Mouse (Mus musculus) naive thymus-derived CD4-positive, alpha-beta T cell, adult 2 months (primary cell): ENCODE measurements around the gene Olfr1093.

Experiments
- DNase-seq: peaks from one replicate; pipeline ENCODE4 v3.0.0-alpha.2; 2011; ENCODE audit warnings: low read depth

Gene Olfr1093

DNA sequence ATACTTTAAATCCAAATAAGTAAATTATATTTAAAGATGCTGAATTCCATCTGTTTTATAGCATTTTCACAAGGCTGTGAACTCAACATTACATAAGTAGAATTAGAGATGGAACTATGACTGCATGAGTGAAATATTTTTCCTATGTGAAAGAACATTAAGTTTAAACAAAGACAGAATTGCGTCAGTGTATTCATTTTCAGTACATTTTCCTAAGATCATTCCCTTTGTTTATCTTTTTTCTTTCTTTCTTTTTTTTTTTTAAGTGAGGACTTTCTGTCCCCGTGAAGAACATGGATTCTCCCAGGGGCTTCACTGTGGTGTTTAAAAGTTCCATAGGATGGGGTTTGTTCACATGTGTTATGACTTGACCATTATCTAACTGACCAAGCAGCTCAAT lies at the start of gene Olfr1093:
Gene Olfr1093 (plus strand): TSS at position 301 of the 400 bp plus-strand sequence.
- DNase-seq, result no peak

DNA sequence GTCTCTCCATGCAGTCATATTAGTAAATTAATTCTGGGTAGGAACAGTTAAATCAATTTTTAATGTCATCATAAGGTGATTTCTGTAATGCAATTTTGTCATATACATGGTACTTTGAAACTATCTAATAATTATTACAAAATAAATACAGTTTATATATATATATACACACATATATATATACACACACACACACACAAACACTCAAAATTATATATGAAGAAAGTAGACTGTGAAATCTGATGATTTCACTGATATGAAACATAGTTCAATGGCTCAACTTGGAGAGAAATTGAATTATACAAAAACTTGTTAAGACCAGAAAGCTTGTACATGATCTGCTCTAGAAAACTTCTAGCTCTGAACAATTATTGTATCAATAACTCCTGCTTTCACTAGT lies 48.7 kb upstream of the Olfr1093 start, which contains the start of gene Olfr1089:
Gene Olfr1089 (minus strand): TSS at position 101 of the 400 bp plus-strand sequence.
- no peak for DNase-seq

DNA sequence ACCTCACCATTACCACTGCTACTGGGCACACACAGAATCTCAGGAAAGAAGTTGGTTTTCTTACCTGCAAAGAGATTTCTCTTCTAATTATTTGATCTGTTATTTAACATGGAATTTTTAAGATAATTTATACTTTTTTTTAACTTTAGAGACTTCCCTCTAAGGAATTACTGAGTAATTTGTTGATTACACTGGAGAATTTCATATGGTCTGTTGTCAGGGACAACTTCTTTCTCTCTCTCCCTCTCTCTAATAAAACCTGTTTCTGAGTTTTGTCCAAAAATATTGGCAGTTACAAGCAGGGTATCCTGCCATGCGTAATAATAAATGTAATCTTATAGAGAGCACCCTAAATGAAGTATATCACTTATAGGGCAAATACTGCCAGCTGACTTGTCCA lies 23.4 kb upstream of the Olfr1093 start, which contains the start of gene Olfr1090:
Gene Olfr1090 (minus strand): TSS at position 101 of the 400 bp plus-strand sequence.
- DNase-seq, result no peak

DNA sequence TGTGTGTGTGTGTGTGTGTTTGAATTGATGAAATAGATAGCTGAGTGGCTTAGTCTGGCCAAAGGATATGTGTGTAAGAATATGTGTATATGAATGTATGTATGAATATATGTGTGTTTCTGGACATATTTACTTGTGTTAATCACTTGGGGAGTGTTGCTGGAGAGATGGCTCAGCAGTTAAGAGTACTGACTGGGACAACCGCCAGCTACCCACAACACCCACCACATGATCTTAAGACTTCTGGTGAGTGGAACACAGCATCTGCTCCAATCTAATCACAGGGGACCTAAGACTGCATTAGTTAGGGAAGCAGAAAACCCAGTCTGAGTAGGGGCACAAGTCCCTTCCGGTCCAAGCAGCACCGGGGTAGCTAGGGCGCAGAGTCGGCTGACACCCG lies 21.2 kb upstream of the Olfr1093 start:
- no peak for DNase-seq

DNA sequence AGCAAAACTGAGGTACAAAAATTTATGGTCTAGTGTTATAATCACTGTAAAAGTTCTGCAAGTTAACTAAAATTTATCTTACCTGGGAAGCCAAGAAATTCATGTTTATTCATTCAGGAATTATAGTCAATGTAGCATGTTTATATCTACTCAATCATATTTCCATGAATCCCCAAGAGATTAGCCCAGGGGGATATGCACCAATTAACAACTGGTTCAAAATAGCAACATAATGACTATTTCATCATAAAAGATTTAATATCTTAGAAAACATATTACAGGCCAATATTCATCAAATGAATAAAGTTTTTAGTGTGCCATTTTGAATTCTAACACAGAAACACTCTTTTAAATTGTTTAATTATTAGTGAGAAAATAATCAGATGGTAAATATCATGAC lies 27.6 kb downstream of the Olfr1093 start, which contains the start of gene Olfr141:
Gene Olfr141 (minus strand): TSS at position 101 of the 400 bp plus-strand sequence.
- DNase-seq, result no peak

DNA sequence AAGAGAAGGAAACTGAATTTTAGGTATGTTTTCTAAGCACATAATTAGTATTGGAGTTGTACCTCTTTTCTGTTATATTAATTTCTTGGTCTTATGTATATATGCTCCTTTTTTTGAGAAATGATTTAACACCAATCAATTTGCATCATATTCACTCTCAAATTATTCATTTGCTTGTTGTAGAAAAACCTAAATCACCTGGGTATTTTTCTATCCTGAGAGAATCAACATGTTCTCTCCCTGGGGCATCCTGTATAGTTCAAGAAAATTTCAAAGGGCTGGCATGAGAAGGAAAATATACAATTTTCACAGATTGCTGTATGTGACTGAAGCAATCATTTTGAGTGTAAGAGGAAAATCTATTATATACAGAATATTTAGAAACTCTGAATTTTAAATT lies 42.1 kb downstream of the Olfr1093 start, which contains the start of gene Olfr1094:
Gene Olfr1094 (plus strand): TSS at position 301 of the 400 bp plus-strand sequence.
- DNase-seq, result no peak
